Mouse (Mus musculus) lung, embryonic 16.5 days (tissue): ENCODE measurements at regions not wholly inside any gene's neighbourhood (a gene's known extent, or its start where the extent isn't known, plus 50 kb on each side); places are given as distances from the start of the nearest gene placed in this dataset.
A peak's percentile ranks its signal among the peaks of the same experiment; 100 is the strongest.

Experiments
- ATAC-seq: fragments of 200-750 bp; cut with Nextera tagmentation; 2 replicates; pipeline ENCODE4 v1.8.0; 2017; ENCODE audit warnings: low read depth, mild to moderate bottlenecking, moderate library complexity
- H3K27ac ChIP-seq: fragments of 300-500 bp; sonication (generic); 2 replicates; pipeline ENCODE4 v1.5.1; 2014; ENCODE audit warnings: mild to moderate bottlenecking, control low read depth, low read length
- H3K27me3 ChIP-seq: fragments of 300-500 bp; sonication (generic); 2 replicates; pipeline ENCODE4 v1.6.1; 2014; ENCODE audit warnings: low read depth, low read length, mixed read lengths; ENCODE audit not compliant: control insufficient read depth, insufficient read depth
- H3K36me3 ChIP-seq: fragments of 300-500 bp; sonication (generic); 2 replicates; pipeline ENCODE4 v1.6.1; 2014; ENCODE audit warnings: low read length; ENCODE audit not compliant: control insufficient read depth, insufficient read depth
- H3K4me1 ChIP-seq: fragments of 300-500 bp; sonication (generic); replicated peaks from 2 replicates; pipeline ENCODE4 v1.6.1; 2014; ENCODE audit warnings: low read length, mixed read lengths; ENCODE audit not compliant: control insufficient read depth, insufficient read depth
- H3K4me2 ChIP-seq: fragments of 300-500 bp; sonication (generic); 2 replicates; pipeline ENCODE4 v1.6.1; 2014; ENCODE audit warnings: low read depth, low read length, control low read depth
- H3K4me3 ChIP-seq: fragments of 300-500 bp; sonication (generic); 2 replicates; pipeline ENCODE4 v1.5.1; 2014; ENCODE audit warnings: mild to moderate bottlenecking, low read length, control low read depth
- H3K9ac ChIP-seq: fragments of 300-500 bp; sonication (generic); 2 replicates; pipeline ENCODE4 v1.6.1; 2014; ENCODE audit warnings: low read length, control low read depth
- H3K9me3 ChIP-seq: fragments of 300-500 bp; sonication (generic); 2 replicates; pipeline ENCODE4 v1.6.1; 2016; ENCODE audit warnings: low read length; ENCODE audit not compliant: control insufficient read depth
- WGBS: fragments of 180-500 bp; shearing (Covaris S2); extraction: QIAGEN DNeasy Blood & Tissue Kit; methylation state at CpG from one replicate; pipeline ENCODE4 v1.1.7; 2014; 5-methylcytosine and 5-hydroxymethylcytosine counted together

DNA sequence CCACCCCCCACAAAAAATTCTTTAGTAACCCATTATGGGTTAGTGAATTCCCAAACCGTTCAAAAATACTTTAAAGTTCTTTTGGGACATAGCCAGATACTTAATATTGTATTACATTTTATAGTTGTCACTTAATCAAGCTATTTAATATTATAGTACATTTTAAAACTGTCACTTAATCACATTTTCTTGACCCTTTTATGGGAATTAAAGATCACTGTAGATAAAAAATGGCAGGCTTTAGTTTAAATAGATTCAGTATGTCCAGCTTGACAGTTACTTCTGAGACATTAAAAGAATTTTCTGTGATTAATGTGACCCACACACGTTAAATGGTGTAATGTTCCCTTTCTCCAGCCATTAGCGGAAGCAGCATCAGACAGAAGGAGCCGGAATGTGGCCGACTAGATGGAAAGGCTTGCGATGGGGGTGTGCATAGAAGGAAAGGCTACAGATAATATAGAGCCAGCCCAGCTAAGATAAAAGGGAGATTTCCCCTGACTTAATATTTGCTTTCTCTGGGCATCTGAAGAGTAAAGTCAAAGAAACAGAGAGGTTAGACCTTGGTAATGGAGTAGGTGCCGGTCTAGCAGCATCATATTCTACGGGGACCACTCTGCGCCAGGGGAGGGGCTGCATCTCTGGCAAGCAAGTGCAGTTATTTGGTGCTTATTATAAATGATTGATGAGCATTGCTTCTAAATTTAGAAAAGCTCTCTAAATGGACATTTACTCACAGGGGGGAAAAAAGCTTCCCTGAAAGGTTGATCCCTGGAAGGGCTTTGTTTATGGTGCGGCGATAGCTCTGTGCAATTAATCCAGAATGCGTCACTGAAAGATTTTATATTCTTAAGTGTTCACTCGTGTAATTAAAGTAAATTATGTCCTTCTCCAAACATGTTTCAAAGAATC lies 331.8 kb upstream of the Meis1 start:
- WGBS, result 24% methylated on average over 13 of the region's 13 CpGs
- no peaks in the 10 kb centered on the region for H3K27me3 ChIP-seq
- ATAC-seq, result peak; percentile 60; the same call in 1 of the 2 replicates
- H3K27ac ChIP-seq, result no peak overlapping the region
- H3K36me3 ChIP-seq, result no peaks in the 10 kb centered on the region
- H3K4me3 ChIP-seq, result no peak overlapping the region; the same call in 1 of the 2 replicates
- H3K4me1 ChIP-seq, result peaks cover 4% of the 10 kb centered on the region; the same call in 1 of the 2 replicates
- H3K4me2 ChIP-seq, result peak overlapping the region; percentile 33
- H3K9ac ChIP-seq, result no peak overlapping the region
- H3K9me3 ChIP-seq, result no peaks in the 10 kb centered on the region

DNA sequence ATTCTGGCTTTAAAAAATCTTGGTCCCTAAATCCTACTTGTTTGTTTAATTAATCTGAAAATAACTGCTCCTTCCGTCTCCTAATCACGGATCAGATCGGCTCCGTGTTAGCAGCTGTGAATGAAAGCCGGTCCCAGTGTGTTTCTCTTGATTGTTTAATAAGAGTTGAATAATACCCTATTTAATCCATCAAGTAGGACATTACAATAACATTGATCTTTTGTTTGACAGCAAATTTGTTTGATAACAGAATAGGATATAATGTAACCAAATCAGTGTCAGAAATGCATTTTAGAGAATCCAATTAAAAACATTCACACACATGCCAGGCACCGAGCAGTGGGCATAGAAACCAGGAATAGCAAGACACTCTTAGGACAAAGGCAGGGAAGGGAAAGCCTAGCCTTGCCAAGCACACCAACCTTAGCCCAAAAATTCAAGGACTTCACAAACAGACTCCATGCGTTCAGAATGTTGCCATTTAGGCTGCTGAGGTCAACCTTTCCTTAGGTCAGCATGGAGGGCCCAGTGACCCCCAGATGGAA lies 332.5 kb upstream of the Meis1 start:
- H3K4me1 ChIP-seq, result peaks cover 10% of the 10 kb centered on the region
- H3K27me3 ChIP-seq, result no peaks in the 10 kb centered on the region
- WGBS, result 36% methylated on average over 7 of the region's 7 CpGs
- no peak overlapping the region for H3K4me3 ChIP-seq
- peak overlapping the region; percentile 33; the same call in 1 of the 2 replicates for H3K4me2 ChIP-seq
- H3K27ac ChIP-seq, result no peak overlapping the region
- ATAC-seq, result no peak
- H3K9me3 ChIP-seq, result no peaks in the 10 kb centered on the region
- H3K9ac ChIP-seq, result no peak overlapping the region
- no peaks in the 10 kb centered on the region for H3K36me3 ChIP-seq

DNA sequence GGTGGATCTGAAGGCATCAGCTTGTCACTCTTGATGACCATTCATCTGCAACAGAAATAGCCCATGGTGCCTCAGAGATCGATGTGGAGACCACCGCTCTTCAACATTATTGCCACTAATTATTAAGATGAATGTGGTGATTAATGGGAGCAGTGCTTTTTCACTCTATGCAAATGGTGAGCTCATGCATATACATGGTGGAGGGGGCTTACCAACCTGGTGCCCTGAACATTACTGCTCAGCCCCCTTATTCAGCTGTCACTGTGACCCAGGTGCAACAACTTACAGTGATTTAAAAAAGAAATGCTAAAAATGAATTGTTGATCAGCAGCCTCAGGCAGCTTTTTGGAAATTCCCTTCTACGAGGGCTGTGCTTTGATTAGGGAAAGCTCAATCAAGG lies 334.9 kb upstream of the Meis1 start:
- peaks cover 10% of the 10 kb centered on the region for H3K4me1 ChIP-seq
- no peak overlapping the region for H3K4me2 ChIP-seq
- H3K36me3 ChIP-seq, result no peaks in the 10 kb centered on the region
- no peak overlapping the region for H3K9ac ChIP-seq
- H3K27ac ChIP-seq, result no peak overlapping the region
- ATAC-seq, result no peak
- no peaks in the 10 kb centered on the region for H3K27me3 ChIP-seq
- no peak overlapping the region for H3K4me3 ChIP-seq
- 91% methylated on average over 3 of the region's 3 CpGs for WGBS
- no peaks in the 10 kb centered on the region for H3K9me3 ChIP-seq

DNA sequence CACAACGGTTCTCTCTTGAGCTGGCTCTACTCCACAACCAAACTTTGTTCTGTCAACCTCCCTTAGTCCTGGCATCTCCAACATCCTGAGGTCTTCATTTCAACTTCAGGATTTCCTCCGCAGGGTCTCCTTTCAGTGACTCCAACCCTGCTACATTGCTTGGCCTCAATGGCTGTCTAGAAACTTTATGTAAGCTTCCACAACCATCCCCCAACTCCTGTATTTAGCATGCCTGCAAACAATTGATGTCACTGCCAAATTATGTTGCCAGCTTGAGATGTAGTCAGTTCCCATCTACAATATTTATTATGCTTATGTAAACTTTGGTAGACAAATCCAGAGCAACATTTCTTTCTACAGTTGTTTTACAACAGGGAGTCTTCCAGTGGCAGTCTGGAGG lies 336.4 kb upstream of the Meis1 start:
- peak overlapping the region; percentile 19; the same call in 1 of the 2 replicates for H3K27ac ChIP-seq

DNA sequence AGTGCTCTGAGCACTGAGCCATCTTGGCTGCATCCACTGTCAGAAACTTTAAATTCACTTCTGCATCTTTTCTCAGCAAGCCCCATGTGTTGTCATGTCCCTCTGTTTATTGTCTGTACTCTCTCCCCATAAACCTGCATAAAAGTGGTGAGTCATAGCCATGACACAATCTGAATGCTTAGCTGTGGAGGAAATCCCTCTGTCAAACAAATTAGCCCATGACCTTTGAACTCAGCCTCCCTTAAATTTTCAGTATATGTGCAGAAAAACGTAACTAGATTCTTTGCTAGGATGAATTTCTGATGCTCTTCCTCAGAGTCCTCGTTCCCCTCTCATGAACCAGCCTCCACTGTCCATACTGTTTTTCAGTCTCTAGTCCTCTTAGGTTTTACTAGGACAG lies 337.4 kb upstream of the Meis1 start:
- H3K36me3 ChIP-seq, result no peaks in the 10 kb centered on the region
- ATAC-seq, result peak; percentile 10; the same call in 1 of the 2 replicates
- H3K27me3 ChIP-seq, result no peaks in the 10 kb centered on the region
- peaks cover 5% of the 10 kb centered on the region for H3K4me1 ChIP-seq
- 54% methylated on average over 2 of the region's 2 CpGs for WGBS
- peak overlapping the region; percentile 52; the same call in 1 of the 2 replicates for H3K27ac ChIP-seq
- no peak overlapping the region for H3K9ac ChIP-seq
- no peak overlapping the region for H3K4me3 ChIP-seq
- H3K9me3 ChIP-seq, result no peaks in the 10 kb centered on the region
- no peak overlapping the region for H3K4me2 ChIP-seq

More for the DNA sequence above, 336.4 kb upstream of the Meis1 start:
- Histone ChIP-seq H3K27me3 (no peaks in the 10 kb centered on the region), H3K9ac (no peak overlapping the region), H3K9me3 (no peaks in the 10 kb centered on the region), H3K4me1 (peaks cover 10% of the 10 kb centered on the region), H3K36me3 (no peaks in the 10 kb centered on the region), H3K4me3 (no peak overlapping the region), H3K4me2 (no peak overlapping the region)
- 38% methylated on average over 2 of the region's 2 CpGs for WGBS
- ATAC-seq, result peak; percentile 75

DNA sequence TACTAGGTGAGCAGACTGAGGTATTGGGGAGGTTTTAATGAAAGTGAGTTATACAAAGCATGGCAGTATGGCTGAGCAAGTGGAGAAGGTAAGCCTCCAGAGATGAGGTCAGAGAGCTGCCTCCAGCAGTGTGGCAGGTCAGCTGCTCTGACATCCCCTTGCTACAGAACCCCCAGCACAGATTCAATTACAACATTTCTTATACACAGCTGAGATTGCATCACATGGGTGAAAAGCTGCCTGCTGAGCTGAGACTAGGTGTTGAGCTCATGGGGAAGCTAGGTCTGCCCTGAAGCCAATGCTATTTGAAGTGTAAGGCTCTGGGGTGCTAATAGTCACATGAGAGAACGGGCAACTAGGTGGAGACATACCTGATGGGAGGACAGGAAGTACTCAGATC lies 350.4 kb upstream of the Meis1 start:
- ATAC-seq, result 0 out of 2 replicates have a peak, but pooled peaks have one; percentile 38
- Histone ChIP-seq H3K4me3 (no peak overlapping the region), H3K4me2 (no peak overlapping the region), H3K27ac (no peak overlapping the region), H3K9me3 (no peaks in the 10 kb centered on the region), H3K9ac (no peak overlapping the region), H3K36me3 (no peaks in the 10 kb centered on the region), H3K4me1 (peaks cover 2% of the 10 kb centered on the region; the same call in 1 of the 2 replicates), H3K27me3 (no peaks in the 10 kb centered on the region)
- WGBS, result 17% methylated on average over 1 of the region's 1 CpGs

DNA sequence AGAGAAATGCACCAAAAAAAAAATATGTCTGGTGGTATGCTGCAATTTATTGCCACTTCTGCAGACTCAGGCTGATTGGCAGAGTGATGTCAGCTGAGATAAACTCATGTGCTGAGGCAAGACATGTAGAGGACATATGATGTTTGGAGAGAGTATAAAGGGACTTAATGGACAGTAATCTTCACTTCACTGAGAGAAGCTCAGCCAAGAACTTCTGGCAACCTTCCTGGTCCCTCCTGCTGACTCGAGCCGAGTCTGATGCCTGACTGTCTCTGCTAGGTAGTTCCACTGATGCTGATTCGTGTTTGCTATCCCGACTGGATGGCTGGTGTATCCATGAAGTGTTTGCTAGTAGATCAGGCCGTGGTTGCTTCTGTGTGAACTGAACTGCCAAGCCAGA lies 354.7 kb upstream of the Meis1 start:
- no peaks in the 10 kb centered on the region for H3K36me3 ChIP-seq
- 49% methylated on average over 5 of the region's 5 CpGs for WGBS
- H3K27ac ChIP-seq, result no peak overlapping the region
- peak; percentile 51; the same call in 1 of the 2 replicates for ATAC-seq
- H3K9ac ChIP-seq, result no peak overlapping the region
- no peaks in the 10 kb centered on the region for H3K27me3 ChIP-seq
- no peak overlapping the region for H3K4me3 ChIP-seq
- no peak overlapping the region for H3K4me2 ChIP-seq
- H3K9me3 ChIP-seq, result no peaks in the 10 kb centered on the region
- H3K4me1 ChIP-seq, result peaks cover 2% of the 10 kb centered on the region; the same call in 1 of the 2 replicates

DNA sequence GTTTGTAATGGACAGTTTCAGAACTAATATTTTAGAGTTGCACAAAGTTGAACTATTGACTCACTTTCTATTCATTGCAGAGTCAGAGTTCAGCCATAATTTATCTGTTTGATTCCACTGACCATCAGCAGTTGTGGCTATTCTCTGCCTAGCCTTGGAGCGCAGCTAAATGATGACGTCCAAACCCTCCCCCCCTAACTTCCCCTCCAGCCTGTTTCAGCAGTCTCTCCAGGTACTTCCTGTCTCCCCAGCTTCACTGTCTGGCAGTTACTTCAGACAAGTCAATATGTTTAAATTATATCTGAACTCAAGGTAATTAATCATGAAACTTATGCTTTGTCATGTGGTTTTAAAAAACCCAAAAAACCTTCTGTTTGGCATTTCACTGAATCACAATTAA lies 362.1 kb upstream of the Meis1 start:
- WGBS, result 45% methylated on average over 2 of the region's 2 CpGs
- H3K27ac ChIP-seq, result no peak overlapping the region
- no peak overlapping the region for H3K4me2 ChIP-seq
- ATAC-seq, result no peak
- no peaks in the 10 kb centered on the region for H3K27me3 ChIP-seq
- no peaks in the 10 kb centered on the region for H3K36me3 ChIP-seq
- H3K9ac ChIP-seq, result no peak overlapping the region
- H3K9me3 ChIP-seq, result no peaks in the 10 kb centered on the region
- H3K4me3 ChIP-seq, result no peak overlapping the region
- H3K4me1 ChIP-seq, result no peaks in the 10 kb centered on the region

DNA sequence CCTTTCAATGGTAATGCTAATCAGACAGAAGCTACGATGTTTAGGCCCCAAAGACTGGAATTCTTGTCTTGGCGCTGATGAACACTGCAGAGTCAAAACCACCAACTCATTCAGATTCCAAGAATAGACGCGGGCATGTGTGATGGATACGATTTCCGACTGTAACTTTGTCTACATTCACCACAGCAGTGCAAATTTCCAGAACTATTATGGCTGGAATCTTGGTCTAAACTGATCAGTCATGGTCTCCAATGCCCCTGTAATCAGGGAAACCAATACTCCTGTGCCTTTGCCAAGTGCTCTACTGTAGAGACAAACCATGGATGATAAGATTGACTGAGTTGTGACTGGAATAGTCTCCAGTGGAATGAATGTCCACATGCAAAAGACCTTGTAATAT lies 370.4 kb upstream of the Meis1 start:
- Histone ChIP-seq H3K9ac (no peak overlapping the region), H3K4me3 (no peak overlapping the region), H3K4me2 (no peak overlapping the region), H3K27ac (no peak overlapping the region), H3K4me1 (no peaks in the 10 kb centered on the region), H3K27me3 (no peaks in the 10 kb centered on the region), H3K36me3 (no peaks in the 10 kb centered on the region), H3K9me3 (no peaks in the 10 kb centered on the region)
- WGBS, result 93% methylated on average over 6 of the region's 6 CpGs
- no peak for ATAC-seq
